13 mouse cellular contexts compared by ENCODE assay signal in genomic region chr11:8582101-8582920, GRCm38 (mm10).
DNase-seq lines count a peak whose midpoint lies in the region; ATAC-seq and TF ChIP-seq lines count a peak whose summit lies in the region.
"Had no signal": no experiment of that assay in that cellular context is flagged by ENCODE, and none has a peak within 500 bp of the region (broad histone marks: within the 10 kb centered on the region; RNA-seq: fewer than 3 reads in every experiment).

No protein-coding gene starts in this region.

- intact Hi-C loops in heart, postnatal 36 days (cut with DNase I), result no loop called here

- ATAC-seq in embryonic facial prominence, embryonic 14.5 days (ENCODE audit: low read depth), result peak; percentile 24; the same call in 1 of the 2 replicates

- H3K9me3 ChIP-seq in embryonic facial prominence, embryonic 14.5 days (ENCODE audit: control insufficient read depth, low read length), result no peaks in the 10 kb centered on the region
- no peaks in the 10 kb centered on the region for H3K9me3 ChIP-seq in embryonic facial prominence, embryonic 10.5 days
- no peaks in the 10 kb centered on the region for H3K9me3 ChIP-seq in E14TG2a.4 (ENCODE audit: low read length)
- H3K9me3 ChIP-seq: forebrain, embryonic 10.5 days; limb, embryonic 13.5 days; megakaryocyte, embryonic 14.5 days had no signal

- H3K9ac ChIP-seq in embryonic facial prominence, embryonic 14.5 days (ENCODE audit: low read depth, low read length), result no peak overlapping the region
- H3K9ac ChIP-seq: limb, embryonic 13.5 days had no signal

- H3K27me3 ChIP-seq in embryonic facial prominence, embryonic 14.5 days (replicated peaks; ENCODE audit: control insufficient read depth, insufficient read depth, low read length), result no peaks in the 10 kb centered on the region
- H3K27me3 ChIP-seq in embryonic facial prominence, embryonic 10.5 days (replicated peaks; ENCODE audit: low read depth, poor library complexity, severe bottlenecking), result no peaks in the 10 kb centered on the region
- no peaks in the 10 kb centered on the region for H3K27me3 ChIP-seq in E14TG2a.4 (ENCODE audit: insufficient read depth, low read length)
- H3K27me3 ChIP-seq: limb, embryonic 13.5 days; megakaryocyte, embryonic 14.5 days had no signal

- no peak overlapping the region for H3K4me3 ChIP-seq in embryonic facial prominence, embryonic 14.5 days (ENCODE audit: low read depth, low read length)
- H3K4me3 ChIP-seq in embryonic facial prominence, embryonic 10.5 days, result no peak overlapping the region
- H3K4me3 ChIP-seq in E14TG2a.4 (replicated peaks; ENCODE audit: low read length), result peak overlapping the region; percentile 3; the same call in 1 of the 2 replicates
- H3K4me3 ChIP-seq: forebrain, embryonic 10.5 days; limb, embryonic 13.5 days; megakaryocyte, embryonic 14.5 days had no signal

- 82% methylated on average over 10 of the region's 10 CpGs for WGBS in embryonic facial prominence, embryonic 14.5 days
- WGBS in embryonic facial prominence, embryonic 10.5 days, result 90% methylated on average over 10 of the region's 10 CpGs

- peaks cover 20% of the 10 kb centered on the region for H3K36me3 ChIP-seq in embryonic facial prominence, embryonic 14.5 days (ENCODE audit: control insufficient read depth, insufficient read depth, low read length)
- peaks cover 37% of the 10 kb centered on the region for H3K36me3 ChIP-seq in embryonic facial prominence, embryonic 10.5 days (replicated peaks)
- H3K36me3 ChIP-seq in E14TG2a.4 (ENCODE audit: insufficient read depth, low read length), result peaks cover 86% of the 10 kb centered on the region

- no peak overlapping the region for H3K4me2 ChIP-seq in embryonic facial prominence, embryonic 14.5 days (ENCODE audit: low read depth, low read length)
- H3K4me2 ChIP-seq: limb, embryonic 13.5 days had no signal

- no peak for DNase-seq in embryonic facial prominence, embryonic 14.5 days (ENCODE audit: low spot score)
- no peak for DNase-seq in embryonic facial prominence, embryonic 10.5 days (ENCODE audit: low spot score)
- DNase-seq in heart, postnatal 36 days, result peak; percentile 18 to 49
- DNase-seq in lung, postnatal 25 days (ENCODE audit: low spot score), result peak; percentile 51
- no peak for DNase-seq in thymus, adult 18-20 months
- DNase-seq in MN1 (ENCODE audit: low spot score), result no peak
- no peak for DNase-seq in T-cell, adult 2 months (ENCODE audit: low spot score)
- DNase-seq: gastrocnemius, postnatal 14 days; layer of hippocampus, adult 9-11 months had no signal

- no peak overlapping the region for H3K27ac ChIP-seq in embryonic facial prominence, embryonic 14.5 days (replicated peaks; ENCODE audit: low read depth, low read length)
- no peak overlapping the region for H3K27ac ChIP-seq in embryonic facial prominence, embryonic 10.5 days (replicated peaks)
- H3K27ac ChIP-seq: limb, embryonic 13.5 days had no signal

- peaks cover 11% of the 10 kb centered on the region; the same call in 1 of the 2 replicates for H3K4me1 ChIP-seq in embryonic facial prominence, embryonic 14.5 days (ENCODE audit: control insufficient read depth, insufficient read depth, low read length)
- peaks cover 43% of the 10 kb centered on the region for H3K4me1 ChIP-seq in embryonic facial prominence, embryonic 10.5 days
- H3K4me1 ChIP-seq in E14TG2a.4 (replicated peaks; ENCODE audit: low read depth, low read length), result peaks cover 100% of the 10 kb centered on the region
- H3K4me1 ChIP-seq: megakaryocyte, embryonic 14.5 days had no signal

- no peak for TF ChIP-seq CTCF in E14TG2a.4 (conservative IDR thresholded peaks at IDR 0.05; ENCODE audit: low read length)

Comparison
In these comparisons a context has a peak if more than half of its experiments do, and no peak if none do; other contexts are left out.
1. DNase-seq: peak in heart, postnatal 36 days (2 of 2) and lung, postnatal 25 days (single experiment); none in embryonic facial prominence, embryonic 14.5 days (single experiment), embryonic facial prominence, embryonic 10.5 days (single experiment), thymus, adult 18-20 months (0 of 2), MN1 (single experiment) and T-cell, adult 2 months (single experiment).